Mouse (Mus musculus): ENCODE data around the gene Glycam1.

The Glycam1 gene

GRCm38 (mm10) chr15:103519386-103520378 lies 45.2 kb downstream of the Glycam1 start:
- no peak for DNase-seq (ENCODE audit: low spot score)

- no peak for DNase-seq (ENCODE audit: low spot score)
Observed at GRCm38 (mm10) chr15:103518600-103519385, 46.1 kb downstream of the Glycam1 start.

GRCm38 (mm10) chr15:103514914-103515313 lies 50.0 kb downstream of the Glycam1 start:
- DNase-seq (ENCODE audit: low spot score), result peak; percentile 67

GRCm38 (mm10) chr15:103514119-103514518 lies 50.8 kb downstream of the Glycam1 start:
- DNase-seq (ENCODE audit: low spot score), result no peak

GRCm38 (mm10) chr15:103513621-103514031 lies 51.3 kb downstream of the Glycam1 start:
- no peak for DNase-seq (ENCODE audit: low spot score)
